Mouse (Mus musculus) neural tube, embryonic 11.5 days (tissue): ENCODE measurements around the gene Grik3. TPM values are rescaled to one million over a fixed set of nuclear protein-coding genes. Genes with fewer than 3 reads are reported as not detected.

Experiments
- ATAC-seq: fragments of 200-750 bp; cut with Nextera tagmentation; 2 replicates; pipeline ENCODE4 v1.8.0; 2017; ENCODE audit warnings: moderate number of reproducible peaks, mild to moderate bottlenecking, moderate TSS enrichment, moderate library complexity; ENCODE audit not compliant: insufficient read depth, low FRiP score, low TSS enrichment
- DNase-seq: peaks from one replicate; pipeline ENCODE4 v3.0.0-alpha.2; 2015; ENCODE audit warnings: low spot score
- H3K27ac ChIP-seq: fragments of 300-500 bp; sonication (generic); 2 replicates; pipeline ENCODE4 v1.5.1; 2014; ENCODE audit warnings: low read depth, mild to moderate bottlenecking, low read length
- H3K27me3 ChIP-seq: fragments of 300-500 bp; sonication (generic); 2 replicates; pipeline ENCODE4 v1.6.1; 2014; ENCODE audit warnings: mild to moderate bottlenecking, low read length, mixed read lengths; ENCODE audit not compliant: control insufficient read depth, insufficient read depth
- H3K36me3 ChIP-seq: fragments of 300-500 bp; sonication (generic); 2 replicates; pipeline ENCODE4 v1.6.1; 2014; ENCODE audit warnings: mild to moderate bottlenecking, low read length, moderate library complexity, mixed read lengths; ENCODE audit not compliant: control insufficient read depth, insufficient read depth
- H3K4me1 ChIP-seq: fragments of 300-500 bp; sonication (generic); 2 replicates; pipeline ENCODE4 v1.6.1; 2014; ENCODE audit warnings: low read length, mixed read lengths; ENCODE audit not compliant: control insufficient read depth, insufficient read depth
- H3K4me2 ChIP-seq: fragments of 300-500 bp; sonication (generic); 2 replicates; pipeline ENCODE4 v1.6.1; 2014; ENCODE audit warnings: low read depth, mild to moderate bottlenecking, moderate library complexity
- H3K4me3 ChIP-seq: fragments of 300-500 bp; sonication (generic); 2 replicates; pipeline ENCODE4 v1.5.1; 2014; ENCODE audit warnings: low read depth, low read length
- H3K9ac ChIP-seq: fragments of 300-500 bp; sonication (generic); 2 replicates; pipeline ENCODE4 v1.6.1; 2014; ENCODE audit warnings: mild to moderate bottlenecking, low read length
- H3K9me3 ChIP-seq: fragments of 300-500 bp; sonication (generic); 2 replicates; pipeline ENCODE4 v1.6.1; 2016; ENCODE audit warnings: low read length; ENCODE audit not compliant: control insufficient read depth
- WGBS: fragments of 180-500 bp; shearing (Covaris S2); extraction: QIAGEN DNeasy Blood & Tissue Kit; methylation state at CpG from one replicate; pipeline ENCODE4 v1.1.7; 2014; 5-methylcytosine and 5-hydroxymethylcytosine counted together
- polyA plus RNA-seq: library from polyadenylated mRNA; unstranded; fragments of >200 nt; fragmentation: Nextera tagmentation; extraction: Ambion mirVana; gene quantifications from 2 replicates; pipeline ENCODE4 v1.2.1, GENCODE M21; 2014

Gene Grik3
- polyA plus RNA-seq, 1 experiment from 2014 or later = 1.3 TPM

GRCm38 (mm10) chr4:125544947-125545767 is 54.7 kb downstream of the Grik3 start:
- peak; percentile 88 for ATAC-seq
- Histone ChIP-seq H3K4me3 (no peak overlapping the region), H3K9me3 (no peaks in the 10 kb centered on the region), H3K4me2 (no peak overlapping the region), H3K36me3 (no peaks in the 10 kb centered on the region), H3K9ac (no peak overlapping the region), H3K27ac (0 out of 2 replicates have a peak overlapping the region, but pooled peaks have one; percentile 46), H3K27me3 (peaks cover 7% of the 10 kb centered on the region), H3K4me1 (no peaks in the 10 kb centered on the region)
- 18% methylated on average over 18 of the region's 18 CpGs for WGBS
- DNase-seq = peak; percentile 68

DNA sequence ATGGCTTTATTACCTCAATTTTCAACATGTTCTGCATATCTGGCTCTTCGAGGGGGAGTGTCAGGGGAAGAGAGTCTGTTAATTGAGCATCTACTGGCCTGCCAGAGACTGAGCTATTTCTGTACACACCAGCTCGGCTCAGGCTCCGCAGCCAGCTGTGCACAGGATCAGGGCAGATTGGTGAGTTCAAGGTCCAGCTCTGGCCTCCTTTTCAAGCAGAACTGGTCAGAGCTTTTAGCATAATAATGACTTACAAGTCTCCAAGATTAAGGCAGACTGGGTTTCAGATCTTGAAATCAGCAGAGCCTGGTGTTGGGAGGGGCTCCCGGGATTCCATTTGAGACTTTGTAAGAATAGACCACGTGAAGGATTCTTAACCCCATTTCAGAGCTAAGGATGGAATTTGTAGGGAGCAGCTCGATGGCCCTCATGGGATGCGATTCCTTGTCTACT is 55.3 kb downstream of the Grik3 start:
- Histone ChIP-seq H3K36me3 (no peaks in the 10 kb centered on the region), H3K27me3 (peaks cover 3% of the 10 kb centered on the region; the same call in 1 of the 2 replicates), H3K4me2 (no peak overlapping the region), H3K4me1 (no peaks in the 10 kb centered on the region), H3K4me3 (no peak overlapping the region), H3K9ac (no peak overlapping the region), H3K27ac (no peak overlapping the region), H3K9me3 (no peaks in the 10 kb centered on the region)
- ATAC-seq (no peak; the same call in 1 of the 2 replicates), DNase-seq (no peak)
- WGBS = 53% methylated on average over 7 of the region's 7 CpGs

GRCm38 (mm10) chr4:125548190-125548589 is 57.7 kb downstream of the Grik3 start:
- Histone ChIP-seq H3K27me3 (peaks cover 3% of the 10 kb centered on the region; the same call in 1 of the 2 replicates), H3K36me3 (no peaks in the 10 kb centered on the region), H3K4me3 (no peak overlapping the region), H3K9ac (no peak overlapping the region), H3K4me1 (no peaks in the 10 kb centered on the region), H3K27ac (no peak overlapping the region), H3K4me2 (no peak overlapping the region), H3K9me3 (no peaks in the 10 kb centered on the region; the same call in 1 of the 2 replicates)
- DNase-seq = no peak
- WGBS = 51% methylated on average over 5 of the region's 5 CpGs
- ATAC-seq = no peak

DNA sequence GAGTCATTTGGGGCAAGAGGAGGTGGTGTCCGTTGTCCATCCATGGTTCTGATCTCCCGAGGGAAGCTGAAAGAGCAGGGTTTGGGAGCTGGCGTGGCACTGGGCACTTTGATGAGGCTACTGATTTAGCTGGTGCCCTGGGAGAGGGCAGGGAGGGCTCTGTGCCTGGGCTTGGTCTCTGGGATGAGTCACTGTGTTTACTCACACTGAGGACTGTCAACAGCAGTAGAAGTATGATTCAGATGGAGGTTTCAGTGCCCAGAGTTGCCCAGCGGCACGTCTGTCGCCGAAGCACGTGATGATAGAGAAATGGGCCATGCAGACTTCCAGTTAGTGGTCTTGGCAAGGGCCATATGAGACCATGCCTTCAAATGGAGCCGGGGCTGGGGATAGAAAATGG is 63.3 kb downstream of the Grik3 start:
- Histone ChIP-seq H3K27me3 (no peaks in the 10 kb centered on the region), H3K4me2 (no peak overlapping the region), H3K36me3 (no peaks in the 10 kb centered on the region), H3K27ac (no peak overlapping the region), H3K9ac (no peak overlapping the region), H3K9me3 (no peaks in the 10 kb centered on the region; the same call in 1 of the 2 replicates), H3K4me3 (no peak overlapping the region), H3K4me1 (no peaks in the 10 kb centered on the region)
- DNase-seq = no peak
- no peak for ATAC-seq
- WGBS = 93% methylated on average over 9 of the region's 9 CpGs

DNA sequence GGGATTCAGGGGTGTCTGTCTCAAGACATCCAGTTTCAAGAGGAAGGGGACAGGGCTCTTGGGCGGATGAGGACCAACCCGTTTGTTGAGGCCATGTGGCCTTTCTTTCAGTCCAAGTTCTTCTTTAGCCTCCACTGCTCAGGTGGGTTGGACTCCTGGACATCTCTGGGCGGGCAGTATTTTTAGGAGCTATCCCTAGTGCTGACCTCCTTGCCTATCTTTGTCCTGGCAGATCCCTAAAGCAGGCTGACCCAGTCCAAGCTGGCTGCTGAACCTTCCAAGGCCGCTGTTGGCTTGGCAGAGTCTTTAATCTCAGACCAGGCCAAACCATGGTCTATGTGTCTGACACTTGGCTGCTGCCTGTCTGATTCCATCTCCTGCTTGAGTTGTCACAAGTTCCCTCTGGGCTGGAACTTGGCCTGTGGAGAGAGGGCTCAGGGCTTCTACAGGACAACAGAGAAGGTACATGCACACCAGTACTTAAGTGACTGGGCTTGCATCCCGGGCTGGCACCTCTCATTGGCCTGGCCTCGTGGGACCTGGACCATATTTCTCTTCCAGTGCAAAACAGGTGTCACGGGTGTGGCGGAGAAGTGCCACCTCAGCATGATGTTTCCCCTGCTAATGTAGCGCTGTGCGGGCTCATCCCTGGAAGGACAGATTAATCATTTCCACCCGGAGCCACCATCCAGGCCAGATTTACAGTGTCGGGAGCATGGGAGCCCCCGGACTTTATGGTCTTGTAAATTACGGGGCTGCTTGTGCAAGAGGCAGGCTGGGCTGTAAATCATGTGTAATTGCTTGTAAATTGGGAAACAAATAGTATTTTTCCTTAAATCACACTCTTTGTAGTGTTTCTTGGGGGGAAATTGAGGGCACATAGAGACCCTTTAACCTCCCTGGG is 66.2 kb downstream of the Grik3 start:
- Histone ChIP-seq H3K9ac (no peak overlapping the region), H3K36me3 (no peaks in the 10 kb centered on the region), H3K4me3 (no peak overlapping the region), H3K27ac (no peak overlapping the region), H3K9me3 (no peaks in the 10 kb centered on the region; the same call in 1 of the 2 replicates), H3K4me1 (0 out of 2 replicates have a peak, but pooled peaks cover 3% of the 10 kb centered on the region), H3K4me2 (no peak overlapping the region), H3K27me3 (no peaks in the 10 kb centered on the region)
- ATAC-seq (no peak), DNase-seq (no peak)
- 40% methylated on average over 14 of the region's 14 CpGs for WGBS

GRCm38 (mm10) chr4:125559564-125559963 is 69.1 kb downstream of the Grik3 start:
- H3K27ac ChIP-seq = no peak overlapping the region
- DNase-seq = no peak
- no peak for ATAC-seq
- 51% methylated on average over 5 of the region's 5 CpGs for WGBS
- H3K4me1 ChIP-seq = peaks cover 8% of the 10 kb centered on the region; the same call in 1 of the 2 replicates
- H3K4me2 ChIP-seq = no peak overlapping the region
- H3K36me3 ChIP-seq = no peaks in the 10 kb centered on the region
- H3K9ac ChIP-seq = no peak overlapping the region
- no peak overlapping the region for H3K4me3 ChIP-seq
- H3K27me3 ChIP-seq = no peaks in the 10 kb centered on the region
- no peaks in the 10 kb centered on the region for H3K9me3 ChIP-seq

- no peak for DNase-seq
- Histone ChIP-seq H3K27ac (no peak overlapping the region), H3K9me3 (no peaks in the 10 kb centered on the region), H3K4me1 (peaks cover 10% of the 10 kb centered on the region; the same call in 1 of the 2 replicates), H3K27me3 (no peaks in the 10 kb centered on the region), H3K4me2 (no peak overlapping the region), H3K4me3 (no peak overlapping the region), H3K36me3 (no peaks in the 10 kb centered on the region), H3K9ac (no peak overlapping the region)
- 11% methylated on average over 2 of the region's 2 CpGs for WGBS
- ATAC-seq = no peak
These were observed 70.3 kb downstream of the Grik3 start for GRCm38 (mm10) chr4:125560806-125561205.

- Histone ChIP-seq H3K9me3 (no peaks in the 10 kb centered on the region), H3K9ac (no peak overlapping the region), H3K36me3 (no peaks in the 10 kb centered on the region), H3K27ac (no peak overlapping the region), H3K4me1 (peaks cover 13% of the 10 kb centered on the region; the same call in 1 of the 2 replicates), H3K4me3 (no peak overlapping the region), H3K27me3 (no peaks in the 10 kb centered on the region), H3K4me2 (no peak overlapping the region)
- DNase-seq (no peak), ATAC-seq (no peak)
- 85% methylated on average over 10 of the region's 10 CpGs for WGBS
These were observed 73.1 kb downstream of the Grik3 start for GRCm38 (mm10) chr4:125563579-125563978.
